ENCODE assay signal across 7 mouse cellular contexts in genomic region chr2:130635847-130636246, GRCm38 (mm10). TPM values are rescaled to one million over a fixed set of nuclear protein-coding genes. Genes with fewer than 3 reads are reported as not detected.
DNase-seq lines count a peak whose midpoint lies in the region; ATAC-seq lines count a peak whose summit lies in the region.

No protein-coding gene starts in this region.

- H3K9me3 ChIP-seq in lung, embryonic 16.5 days (ENCODE audit: control insufficient read depth, low read length), result no peaks in the 10 kb centered on the region
- no peaks in the 10 kb centered on the region for H3K9me3 ChIP-seq in hindbrain, embryonic 13.5 days

- WGBS in lung, embryonic 16.5 days, result 24% methylated on average over 21 of the region's 21 CpGs
- 19% methylated on average over 21 of the region's 21 CpGs for WGBS in hindbrain, embryonic 13.5 days

- H3K9ac ChIP-seq in lung, embryonic 16.5 days (ENCODE audit: low read length), result no peak overlapping the region
- peak overlapping the region; percentile 66; the same call in 1 of the 2 replicates for H3K9ac ChIP-seq in hindbrain, embryonic 13.5 days

- H3K27ac ChIP-seq in lung, embryonic 16.5 days (ENCODE audit: low read length), result no peak overlapping the region
- no peak overlapping the region for H3K27ac ChIP-seq in hindbrain, embryonic 13.5 days

- ATAC-seq in lung, embryonic 16.5 days (ENCODE audit: low read depth), result peak; percentile 34; the same call in 1 of the 2 replicates
- no peak for ATAC-seq in hindbrain, embryonic 13.5 days (ENCODE audit: low FRiP score)
- ATAC-seq in megakaryocyte, adult 5-6 weeks (ENCODE audit: poor library complexity, severe bottlenecking), result peak; percentile 26; the same call in 1 of the 2 replicates

- no peak for DNase-seq in lung, postnatal 10 days
- DNase-seq in embryo, embryonic 11 days, result peak; percentile 34
- no peak for DNase-seq in urinary bladder, postnatal 25 days (ENCODE audit: low spot score)
- DNase-seq in frontal cortex, adult 2 months (ENCODE audit: extremely low spot score in 1 of 2, low spot score in 1 of 2), result no peak

- H3K4me1 ChIP-seq in lung, embryonic 16.5 days (replicated peaks; ENCODE audit: control insufficient read depth, insufficient read depth, low read length), result peaks cover 14% of the 10 kb centered on the region
- H3K4me1 ChIP-seq in hindbrain, embryonic 13.5 days (replicated peaks), result peaks cover 30% of the 10 kb centered on the region

- H3K27me3 ChIP-seq in lung, embryonic 16.5 days (ENCODE audit: control insufficient read depth, insufficient read depth, low read depth, low read length), result peaks cover 37% of the 10 kb centered on the region
- H3K27me3 ChIP-seq in hindbrain, embryonic 13.5 days, result peaks cover 71% of the 10 kb centered on the region

- no peaks in the 10 kb centered on the region for H3K36me3 ChIP-seq in lung, embryonic 16.5 days (ENCODE audit: control insufficient read depth, insufficient read depth, low read length)
- peaks cover 16% of the 10 kb centered on the region for H3K36me3 ChIP-seq in hindbrain, embryonic 13.5 days

- peak overlapping the region; percentile 48 for H3K4me3 ChIP-seq in lung, embryonic 16.5 days (ENCODE audit: low read length)
- peak overlapping the region; percentile 3; the same call in 1 of the 2 replicates for H3K4me3 ChIP-seq in hindbrain, embryonic 13.5 days

- peak overlapping the region; percentile 77; the same call in 1 of the 2 replicates for H3K4me2 ChIP-seq in lung, embryonic 16.5 days (ENCODE audit: low read depth, low read length)
- peak overlapping the region; percentile 55; the same call in 1 of the 2 replicates for H3K4me2 ChIP-seq in hindbrain, embryonic 13.5 days

RNA-seq across cellular contexts. Expression of gene Ubox5, which starts 6.0 kb away (rescaled TPM):
- polyA plus RNA-seq in lung, embryonic 16.5 days (2015; fragmentation: Nextera tagmentation; extraction: Ambion mirVana), result 9.0 and 10.8 TPM in 2 replicates
- 11.5 and 11.8 TPM in 2 replicates for polyA plus RNA-seq in hindbrain, embryonic 13.5 days (2015; fragmentation: Nextera tagmentation; extraction: Ambion mirVana)
- 3.7 and 4.1 TPM in 2 replicates for total RNA-seq in megakaryocyte, adult 5-6 weeks (2015)
- total RNA-seq in megakaryocyte, adult 5-6 weeks (2017), result 4.4 and 10.2 TPM in 2 replicates
- polyA plus RNA-seq in frontal cortex, adult 2 months (2012; rRNA removed), result 9.8 and 11.2 TPM in 2 replicates

RNA-seq across cellular contexts. Expression of gene Fastkd5, which starts 6.0 kb away (rescaled TPM):
- polyA plus RNA-seq in lung, embryonic 16.5 days (2015; fragmentation: Nextera tagmentation; extraction: Ambion mirVana), result 15.4 and 16.6 TPM in 2 replicates
- polyA plus RNA-seq in hindbrain, embryonic 13.5 days (2015; fragmentation: Nextera tagmentation; extraction: Ambion mirVana), result 11.7 and 12.9 TPM in 2 replicates
- total RNA-seq in megakaryocyte, adult 5-6 weeks (2015), result 11.0 and 12.4 TPM in 2 replicates
- total RNA-seq in megakaryocyte, adult 5-6 weeks (2017), result 11.9 and 12.4 TPM in 2 replicates
- 3.8 TPM in 2 replicates for polyA plus RNA-seq in frontal cortex, adult 2 months (2012; rRNA removed)

RNA-seq across cellular contexts. Expression of gene Lzts3, which starts 6.8 kb away (rescaled TPM):
- 2.6 and 3.1 TPM in 2 replicates for polyA plus RNA-seq in lung, embryonic 16.5 days (2015; fragmentation: Nextera tagmentation; extraction: Ambion mirVana)
- polyA plus RNA-seq in hindbrain, embryonic 13.5 days (2015; fragmentation: Nextera tagmentation; extraction: Ambion mirVana), result 10.5 and 11.1 TPM in 2 replicates
- 0.25 and 0.65 TPM in 2 replicates for total RNA-seq in megakaryocyte, adult 5-6 weeks (2015)
- total RNA-seq in megakaryocyte, adult 5-6 weeks (2017), result 0.24 and 0.37 TPM in 2 replicates
- 114 and 133 TPM in 2 replicates for polyA plus RNA-seq in frontal cortex, adult 2 months (2012; rRNA removed)

RNA-seq across cellular contexts. Expression of gene Ddrgk1, which starts 28.6 kb away (rescaled TPM):
- 64.9 and 65.7 TPM in 2 replicates for polyA plus RNA-seq in lung, embryonic 16.5 days (2015; fragmentation: Nextera tagmentation; extraction: Ambion mirVana)
- polyA plus RNA-seq in hindbrain, embryonic 13.5 days (2015; fragmentation: Nextera tagmentation; extraction: Ambion mirVana), result 72.0 and 74.1 TPM in 2 replicates
- 41.6 and 45.2 TPM in 2 replicates for total RNA-seq in megakaryocyte, adult 5-6 weeks (2015)
- 51.3 and 64.6 TPM in 2 replicates for total RNA-seq in megakaryocyte, adult 5-6 weeks (2017)
- 97.5 and 108 TPM in 2 replicates for polyA plus RNA-seq in frontal cortex, adult 2 months (2012; rRNA removed)

RNA-seq across cellular contexts. Expression of gene Itpa, which starts 31.6 kb away (rescaled TPM):
- polyA plus RNA-seq in lung, embryonic 16.5 days (2015; fragmentation: Nextera tagmentation; extraction: Ambion mirVana), result 91.6 and 95.9 TPM in 2 replicates
- polyA plus RNA-seq in hindbrain, embryonic 13.5 days (2015; fragmentation: Nextera tagmentation; extraction: Ambion mirVana), result 141 and 143 TPM in 2 replicates
- 30.3 and 31.9 TPM in 2 replicates for total RNA-seq in megakaryocyte, adult 5-6 weeks (2015)
- 48.5 and 50.7 TPM in 2 replicates for total RNA-seq in megakaryocyte, adult 5-6 weeks (2017)
- 53.3 and 58.1 TPM in 2 replicates for polyA plus RNA-seq in frontal cortex, adult 2 months (2012; rRNA removed)
